Mouse (Mus musculus): ENCODE measurements at regions not wholly inside any gene's neighbourhood (a gene's known extent, or its start where the extent isn't known, plus 50 kb on each side); places are given as distances from the start of the nearest gene placed in this dataset.
"Not testable (repeated sequence)": the region's sequence is repeated elsewhere in the genome, so short reads cannot be mapped to it uniquely, and the experiment has no call there.

DNA sequence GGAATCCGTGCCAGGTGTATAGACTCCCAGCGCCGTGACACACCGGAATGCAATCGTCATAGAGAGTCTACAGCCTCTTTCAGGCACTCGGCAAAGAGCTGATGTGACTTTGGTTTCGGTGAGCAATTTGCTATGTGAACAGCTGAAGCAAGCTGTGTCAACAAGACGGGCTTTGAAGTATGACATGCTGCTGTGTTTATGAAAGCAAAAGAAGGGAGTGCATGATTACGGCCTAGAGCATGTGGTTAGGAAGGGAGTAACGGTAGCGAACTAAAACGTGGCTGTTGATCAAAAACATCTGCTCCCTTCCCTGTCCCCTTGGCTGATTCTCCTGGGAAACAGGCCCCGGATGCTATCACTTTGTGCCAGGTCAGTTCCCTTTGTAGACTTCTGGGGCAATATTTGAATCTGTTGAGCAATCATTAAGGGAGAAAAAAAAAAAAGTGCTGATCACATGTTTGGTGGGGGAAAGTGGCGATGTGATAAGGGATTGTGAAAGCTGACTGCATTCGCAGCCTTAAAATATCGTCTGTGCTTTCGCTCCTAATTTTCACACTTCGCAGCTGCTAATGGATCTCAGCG is 764.3 kb downstream of the Robo2 start:
- DNase-seq: peak; percentile 11 to 18

GRCm38 (mm10) chr16:73613017-73613416 is 798.6 kb downstream of the Robo2 start:
- DNase-seq: no peak

GRCm38 (mm10) chr16:73591421-73591820 is 820.2 kb downstream of the Robo2 start:
- DNase-seq: no peak

- no peak for DNase-seq
These were observed 850.4 kb downstream of the Robo2 start for GRCm38 (mm10) chr16:73561216-73561615.

- no peak for DNase-seq
These were observed 854.7 kb downstream of the Robo2 start for GRCm38 (mm10) chr16:73556940-73557339.

DNA sequence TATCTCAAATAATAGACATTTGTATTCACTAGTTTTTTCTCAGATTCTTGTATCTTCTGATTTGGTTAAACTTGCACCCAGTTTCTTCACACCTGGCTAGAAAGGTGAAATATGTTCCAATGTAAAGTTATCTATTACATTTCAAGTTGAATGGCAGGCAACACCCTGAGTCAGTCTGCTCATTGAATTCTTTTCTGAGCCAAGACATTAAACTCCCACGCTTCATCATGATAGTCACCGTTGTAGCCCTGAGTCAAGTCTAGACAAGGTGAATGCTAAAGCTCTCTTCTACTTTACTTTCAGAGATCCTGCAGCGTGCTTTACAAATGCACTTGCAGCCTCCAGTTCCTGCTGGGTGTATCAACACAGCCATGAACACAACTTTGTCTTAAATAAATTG is 868.0 kb downstream of the Robo2 start:
- no peak for DNase-seq

GRCm38 (mm10) chr16:73538040-73538439 is 873.6 kb downstream of the Robo2 start:
- no peak for DNase-seq

- no peak for DNase-seq
These were observed 874.1 kb downstream of the Robo2 start for GRCm38 (mm10) chr16:73537541-73537940.

DNA sequence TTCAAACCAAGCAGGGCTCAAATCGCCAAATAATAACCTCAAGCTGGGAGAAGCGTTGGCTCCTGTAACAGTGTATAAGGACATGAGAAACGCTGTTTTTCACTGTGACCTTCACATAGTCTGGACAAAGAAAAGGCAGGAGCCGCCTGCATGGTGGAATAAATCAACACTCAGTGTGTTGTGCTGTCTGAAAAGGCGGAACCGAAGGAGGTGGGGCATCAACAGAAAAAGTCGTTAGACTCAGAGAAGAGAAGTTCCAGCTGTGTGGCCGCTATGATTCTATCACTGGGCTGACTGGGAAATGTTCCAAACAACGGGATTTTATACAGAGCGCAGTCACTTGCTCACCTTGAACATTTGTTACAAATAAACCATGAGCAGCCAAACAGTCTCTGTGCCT is 881.4 kb downstream of the Robo2 start:
- no peak for DNase-seq

- DNase-seq: not testable (repeated sequence)
These were observed 888.7 kb downstream of the Robo2 start for GRCm38 (mm10) chr16:73522931-73523330.

DNA sequence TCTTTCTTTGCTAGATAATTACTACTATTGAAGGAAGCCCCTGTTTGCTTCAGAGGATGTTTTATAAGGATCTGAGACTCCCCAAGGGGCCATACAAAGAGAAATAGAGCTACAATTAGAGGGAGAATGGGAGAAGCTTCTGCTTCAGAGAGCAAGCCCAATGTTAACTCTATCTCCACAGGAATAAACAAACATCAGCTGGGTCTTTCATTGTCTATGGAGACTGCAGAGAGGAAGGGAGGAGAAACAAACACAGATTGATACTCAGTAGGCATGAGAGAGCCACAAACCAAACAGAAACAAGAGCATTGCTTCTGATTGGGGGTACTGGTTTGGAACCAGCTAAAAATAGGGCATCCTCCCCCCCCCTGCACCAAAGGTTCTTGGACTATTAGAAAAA is 906.9 kb downstream of the Robo2 start:
- DNase-seq: no peak

- DNase-seq: no peak
These were observed 912.9 kb downstream of the Robo2 start for GRCm38 (mm10) chr16:73498636-73499208.

DNA sequence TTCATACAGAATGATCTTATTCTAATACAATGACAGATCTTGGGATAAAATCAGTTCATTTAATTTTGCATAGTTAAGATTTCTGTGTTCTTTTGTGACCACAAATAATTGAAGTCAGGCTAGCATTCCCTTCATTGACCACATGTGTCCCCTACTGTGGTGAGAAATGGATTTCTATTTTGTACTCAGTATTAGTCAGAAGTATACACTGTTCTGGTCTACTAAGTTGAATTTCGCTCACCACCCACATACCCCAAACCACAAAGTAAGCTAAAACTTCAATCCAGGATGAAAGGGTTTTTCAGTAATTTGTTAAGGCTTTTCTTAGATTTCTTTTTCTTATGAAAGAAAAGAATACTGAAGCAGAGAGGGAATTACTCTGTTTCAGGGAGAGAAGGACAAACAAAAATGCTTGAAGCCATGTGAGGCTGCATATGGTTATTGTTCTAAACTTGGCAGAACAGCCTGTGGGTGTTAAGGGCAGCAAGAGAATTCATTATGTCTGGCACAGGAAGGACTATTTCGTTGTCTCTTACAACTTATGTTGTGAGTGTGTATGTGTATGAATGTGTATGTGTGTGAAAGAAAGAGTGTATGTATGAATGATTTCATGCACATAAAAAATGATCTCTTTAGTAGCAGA is 928.3 kb downstream of the Robo2 start:
- DNase-seq: no peak

DNA sequence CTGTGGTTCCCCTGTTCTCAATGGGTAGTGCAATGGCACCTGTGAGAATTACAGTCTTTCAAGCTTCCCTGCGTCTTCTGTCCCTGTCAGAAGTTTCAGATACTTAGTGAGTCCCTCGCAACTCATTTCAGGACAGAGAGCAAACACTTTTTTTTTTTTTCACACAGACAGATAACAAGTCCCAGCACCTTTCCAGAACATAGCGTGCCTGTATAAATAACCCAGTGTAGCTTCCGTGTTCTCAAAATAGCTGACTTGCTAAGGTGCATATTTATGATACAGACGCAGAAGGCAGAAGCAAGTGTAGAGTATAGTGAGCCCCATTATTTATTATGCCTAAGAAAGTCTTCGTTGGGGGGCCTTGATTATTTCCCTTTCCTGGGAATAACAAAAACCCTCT is 929.4 kb downstream of the Robo2 start:
- no peak for DNase-seq

GRCm38 (mm10) chr16:73473502-73473901 is 938.1 kb downstream of the Robo2 start:
- no peak for DNase-seq

DNA sequence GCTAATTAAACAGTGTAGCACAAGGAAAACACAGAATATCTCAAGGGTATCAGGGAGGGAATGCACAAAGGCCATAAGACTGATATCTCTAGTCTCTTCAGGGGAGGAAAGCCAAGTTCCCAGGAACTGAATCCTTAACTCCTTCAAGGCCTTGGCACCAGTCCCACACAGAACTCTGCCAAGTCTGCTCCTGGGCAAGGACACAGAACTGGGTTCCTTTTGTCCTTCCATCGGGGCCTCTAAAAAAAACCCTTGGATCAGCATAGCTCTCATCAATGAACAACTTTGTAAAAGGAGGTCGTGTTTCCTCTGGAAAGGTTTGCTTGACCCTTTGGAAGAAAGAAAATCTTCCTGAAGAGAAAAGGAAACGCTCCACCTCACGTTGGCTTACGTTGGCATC is 940.1 kb downstream of the Robo2 start:
- DNase-seq: peak in 1 of 2 experiments; percentile 9

- DNase-seq: no peak
These were observed 941.1 kb downstream of the Robo2 start for GRCm38 (mm10) chr16:73470535-73470934.

DNA sequence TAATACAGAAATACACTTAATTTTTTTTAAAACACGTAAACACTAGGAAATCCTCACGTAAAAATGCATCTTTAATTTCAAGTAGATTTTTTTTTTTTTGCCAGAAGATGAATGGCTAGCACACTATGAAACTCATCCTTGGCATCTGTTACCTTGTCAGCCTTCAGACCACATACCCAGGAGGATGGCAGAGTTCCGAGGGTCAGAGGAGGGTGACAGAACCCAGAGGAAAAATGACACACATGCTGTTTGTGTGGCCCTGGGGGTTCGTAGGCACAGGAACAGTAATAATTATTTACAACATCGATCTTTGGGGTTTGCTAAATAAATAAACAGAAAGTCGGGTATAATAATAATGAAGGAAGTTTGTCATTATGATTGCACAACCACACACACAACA is 945.3 kb downstream of the Robo2 start:
- DNase-seq: no peak

DNA sequence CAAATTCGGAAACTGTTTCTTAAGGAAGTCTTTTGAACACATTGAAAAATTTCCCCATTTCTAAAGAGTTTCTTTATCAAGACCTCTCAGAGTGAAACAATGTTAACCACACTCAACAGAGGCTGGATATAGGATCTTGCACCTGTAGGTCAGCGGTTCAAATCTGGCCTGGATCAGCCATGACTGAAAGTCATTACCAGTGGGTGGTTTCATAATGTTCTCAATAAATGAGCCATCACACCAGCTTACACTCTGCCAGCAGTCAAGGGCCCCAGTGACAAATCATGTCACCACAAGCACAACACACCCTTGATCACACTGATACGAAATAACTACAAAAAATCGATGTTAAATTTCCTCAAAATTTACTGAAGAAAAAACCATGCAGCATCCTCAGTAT is 949.1 kb downstream of the Robo2 start:
- no peak for DNase-seq

DNA sequence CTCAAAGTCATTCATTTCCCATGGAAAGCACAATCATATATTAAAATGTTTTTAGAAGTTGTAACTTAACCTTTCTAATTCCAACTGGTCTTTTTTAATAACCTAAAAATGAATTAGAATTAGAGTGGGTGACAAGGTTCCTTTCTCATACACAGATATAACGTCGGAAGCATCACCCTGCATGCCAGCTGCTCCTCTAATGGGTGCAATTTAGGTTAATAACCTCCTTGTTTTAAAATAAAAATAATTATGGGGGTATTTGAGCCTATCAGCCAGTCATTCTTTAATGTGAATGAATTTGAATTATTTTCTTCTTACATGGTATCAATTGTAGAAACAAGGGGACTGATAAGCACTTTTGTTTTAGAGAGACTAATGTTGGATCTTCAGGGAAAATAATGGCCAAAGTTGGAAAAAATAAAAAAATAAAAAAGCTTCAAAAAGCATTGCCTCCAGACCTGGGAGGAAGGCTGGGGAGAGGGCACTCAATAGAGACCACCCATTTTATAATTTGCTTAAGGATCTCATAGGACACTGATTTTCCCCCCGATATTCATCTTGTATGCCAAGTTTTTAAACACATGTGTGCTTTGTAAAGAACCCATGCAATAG is 960.9 kb downstream of the Robo2 start:
- no peak for DNase-seq

- DNase-seq: no peak
These were observed 961.8 kb downstream of the Robo2 start for GRCm38 (mm10) chr16:73449836-73450235.

DNA sequence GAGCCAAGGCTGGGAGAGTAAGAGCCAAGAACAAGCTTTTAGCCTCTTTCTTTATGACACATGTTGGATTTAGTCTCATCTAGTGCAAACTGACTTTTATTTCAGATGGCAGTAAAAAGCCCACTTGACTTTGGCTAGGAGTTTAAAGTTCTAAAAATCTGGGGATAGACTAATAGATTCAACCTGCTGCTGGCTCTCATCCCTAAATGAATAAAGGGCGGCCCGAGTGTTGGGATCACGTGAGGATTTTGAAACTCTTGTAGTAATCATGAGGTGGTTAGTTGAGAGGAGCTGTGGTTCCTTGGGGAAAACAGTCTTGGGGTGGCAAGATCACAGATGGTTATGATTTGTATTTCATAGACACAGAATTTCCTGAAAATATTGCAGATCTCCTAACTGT is 975.9 kb downstream of the Robo2 start:
- no peak for DNase-seq

GRCm38 (mm10) chr16:73424851-73425250 is 986.8 kb downstream of the Robo2 start:
- DNase-seq: no peak

- DNase-seq: no peak
These were observed 987.3 kb downstream of the Robo2 start for GRCm38 (mm10) chr16:73424311-73424710.
